Mouse (Mus musculus): ENCODE results near the gene Hoxa6.

- TF ChIP-seq GATA1 (IDR thresholded peaks at IDR 0.05; ENCODE audit: low read length): no peak
- TF ChIP-seq TAL1 (IDR thresholded peaks at IDR 0.05; ENCODE audit: low read length): no peak
Measured at GRCm38 (mm10) chr6:52200073-52200750, 8.3 kb downstream of the Hoxa6 start.
